Mouse (Mus musculus): ENCODE results near the gene Lyplal1. TPM values are rescaled to one million over a fixed set of nuclear protein-coding genes. Genes with fewer than 3 reads are reported as not detected.

Lyplal1 gene
- polyA plus RNA-seq, 1 experiment from 2014 or later: 11.9 TPM

- no peak overlapping the region for H3K9ac ChIP-seq (replicated peaks)
- H3K4me2 ChIP-seq (ENCODE audit: low read depth, low read length): no peak overlapping the region
- H3K27me3 ChIP-seq (ENCODE audit: insufficient read depth, low read length): no peaks in the 10 kb centered on the region
- no peak for DNase-seq
- TF ChIP-seq CTCF (IDR thresholded peaks at IDR 0.05; ENCODE audit: low read depth) (no peak), EP300 (IDR thresholded peaks at IDR 0.05; ENCODE audit: low read depth) (no peak)
- no peak overlapping the region for H3K27ac ChIP-seq (ENCODE audit: low read depth)
- no peak for ATAC-seq
- H3K4me1 ChIP-seq (ENCODE audit: insufficient read depth): peaks cover 6% of the 10 kb centered on the region
- H3K36me3 ChIP-seq (replicated peaks; ENCODE audit: insufficient read depth, low read length): no peaks in the 10 kb centered on the region
- 49% methylated on average over 5 of the region's 5 CpGs for WGBS (ENCODE audit: insufficient replicate concordance)
- H3K9me3 ChIP-seq (ENCODE audit: low read length): no peaks in the 10 kb centered on the region
- no peak overlapping the region for H3K4me3 ChIP-seq (ENCODE audit: low read depth, low read length)
Observed at GRCm38 (mm10) chr1:186119856-186120255, 2.7 kb upstream of the Lyplal1 start.

- no peak for DNase-seq
- Histone ChIP-seq H3K36me3 (replicated peaks; ENCODE audit: insufficient read depth, low read length) (no peaks in the 10 kb centered on the region), H3K27ac (ENCODE audit: low read depth) (no peak overlapping the region), H3K4me3 (ENCODE audit: low read depth, low read length) (peak overlapping the region; percentile 68; the same call in 1 of the 2 replicates), H3K9me3 (ENCODE audit: low read length) (no peaks in the 10 kb centered on the region), H3K4me2 (ENCODE audit: low read depth, low read length) (peak overlapping the region; percentile 87), H3K27me3 (ENCODE audit: insufficient read depth, low read length) (no peaks in the 10 kb centered on the region), H3K4me1 (ENCODE audit: insufficient read depth) (peaks cover 6% of the 10 kb centered on the region), H3K9ac (replicated peaks) (no peak overlapping the region)
- TF ChIP-seq CTCF (IDR thresholded peaks at IDR 0.05; ENCODE audit: low read depth) (no peak), EP300 (IDR thresholded peaks at IDR 0.05; ENCODE audit: low read depth) (no peak)
- ATAC-seq: no peak
- WGBS (ENCODE audit: insufficient replicate concordance): 82% methylated on average over 7 of the region's 7 CpGs
Observed at GRCm38 (mm10) chr1:186116086-186116600, 967 bp downstream of the Lyplal1 start.

- H3K4me1 ChIP-seq (ENCODE audit: insufficient read depth): no peaks in the 10 kb centered on the region
- DNase-seq: no peak
- H3K9ac ChIP-seq (replicated peaks): no peak overlapping the region
- H3K36me3 ChIP-seq (replicated peaks; ENCODE audit: insufficient read depth, low read length): no peaks in the 10 kb centered on the region
- no peak overlapping the region for H3K4me3 ChIP-seq (ENCODE audit: low read depth, low read length)
- H3K27me3 ChIP-seq (ENCODE audit: insufficient read depth, low read length): no peaks in the 10 kb centered on the region
- ATAC-seq: no peak
- TF ChIP-seq EP300 (IDR thresholded peaks at IDR 0.05; ENCODE audit: low read depth): no peak
- no peak for TF ChIP-seq CTCF (IDR thresholded peaks at IDR 0.05; ENCODE audit: low read depth)
- H3K9me3 ChIP-seq (ENCODE audit: low read length): no peaks in the 10 kb centered on the region
- no peak overlapping the region for H3K27ac ChIP-seq (ENCODE audit: low read depth)
- 82% methylated on average over 8 of the region's 8 CpGs for WGBS (ENCODE audit: insufficient replicate concordance)
- no peak overlapping the region for H3K4me2 ChIP-seq (ENCODE audit: low read depth, low read length)
Observed at GRCm38 (mm10) chr1:186102313-186102712, 14.8 kb downstream of the Lyplal1 start.

- DNase-seq (no peak), ATAC-seq (0 out of 2 replicates have a peak, but pooled peaks have one; percentile 36)
- Histone ChIP-seq H3K4me3 (ENCODE audit: low read depth, low read length) (no peak overlapping the region), H3K4me1 (ENCODE audit: insufficient read depth) (no peaks in the 10 kb centered on the region), H3K27me3 (ENCODE audit: insufficient read depth, low read length) (no peaks in the 10 kb centered on the region), H3K9ac (replicated peaks) (no peak overlapping the region), H3K4me2 (ENCODE audit: low read depth, low read length) (no peak overlapping the region), H3K27ac (ENCODE audit: low read depth) (no peak overlapping the region), H3K36me3 (replicated peaks; ENCODE audit: insufficient read depth, low read length) (no peaks in the 10 kb centered on the region), H3K9me3 (ENCODE audit: low read length) (no peaks in the 10 kb centered on the region)
- TF ChIP-seq EP300 (IDR thresholded peaks at IDR 0.05; ENCODE audit: low read depth): no peak
- TF ChIP-seq CTCF (IDR thresholded peaks at IDR 0.05; ENCODE audit: low read depth): 0 out of 2 replicates have a peak, but pooled peaks have one; percentile 20
- 74% methylated on average over 2 of the region's 2 CpGs for WGBS (ENCODE audit: insufficient replicate concordance)
Observed at GRCm38 (mm10) chr1:186066266-186066897, 50.7 kb downstream of the Lyplal1 start.

GRCm38 (mm10) chr1:186060041-186060440 is 57.1 kb downstream of the Lyplal1 start:
- DNase-seq: no peak
- Histone ChIP-seq H3K4me1 (ENCODE audit: insufficient read depth) (no peaks in the 10 kb centered on the region), H3K9me3 (ENCODE audit: low read length) (no peaks in the 10 kb centered on the region), H3K9ac (replicated peaks) (no peak overlapping the region), H3K27me3 (ENCODE audit: insufficient read depth, low read length) (no peaks in the 10 kb centered on the region), H3K4me3 (ENCODE audit: low read depth, low read length) (no peak overlapping the region), H3K27ac (ENCODE audit: low read depth) (no peak overlapping the region), H3K36me3 (replicated peaks; ENCODE audit: insufficient read depth, low read length) (no peaks in the 10 kb centered on the region), H3K4me2 (ENCODE audit: low read depth, low read length) (no peak overlapping the region)
- no peak for TF ChIP-seq CTCF (IDR thresholded peaks at IDR 0.05; ENCODE audit: low read depth)
- TF ChIP-seq EP300 (IDR thresholded peaks at IDR 0.05; ENCODE audit: low read depth): no peak
- WGBS (ENCODE audit: insufficient replicate concordance): 78% methylated on average over 2 of the region's 2 CpGs
- ATAC-seq: no peak

- H3K4me2 ChIP-seq (ENCODE audit: low read depth, low read length): no peak overlapping the region
- TF ChIP-seq CTCF (IDR thresholded peaks at IDR 0.05; ENCODE audit: low read depth) (no peak), EP300 (IDR thresholded peaks at IDR 0.05; ENCODE audit: low read depth) (no peak)
- WGBS (ENCODE audit: insufficient replicate concordance): 87% methylated on average over 7 of the region's 7 CpGs
- H3K4me1 ChIP-seq (ENCODE audit: insufficient read depth): no peaks in the 10 kb centered on the region
- DNase-seq (no peak), ATAC-seq (no peak)
- no peaks in the 10 kb centered on the region for H3K36me3 ChIP-seq (replicated peaks; ENCODE audit: insufficient read depth, low read length)
- no peaks in the 10 kb centered on the region for H3K27me3 ChIP-seq (ENCODE audit: insufficient read depth, low read length)
- no peak overlapping the region for H3K27ac ChIP-seq (ENCODE audit: low read depth)
- H3K9me3 ChIP-seq (ENCODE audit: low read length): no peaks in the 10 kb centered on the region
- H3K9ac ChIP-seq (replicated peaks): no peak overlapping the region
- H3K4me3 ChIP-seq (ENCODE audit: low read depth, low read length): no peak overlapping the region
Observed at GRCm38 (mm10) chr1:186054227-186054626, 62.9 kb downstream of the Lyplal1 start.
